Mouse (Mus musculus): ENCODE measurements around the gene Cntnap2. TPM values are rescaled to one million over a fixed set of nuclear protein-coding genes. Genes with fewer than 3 reads are reported as not detected.

Gene Cntnap2
- total and polyA plus RNA-seq, 3 experiments, result 0.30 to 0.79 (median 0.44) TPM

DNA sequence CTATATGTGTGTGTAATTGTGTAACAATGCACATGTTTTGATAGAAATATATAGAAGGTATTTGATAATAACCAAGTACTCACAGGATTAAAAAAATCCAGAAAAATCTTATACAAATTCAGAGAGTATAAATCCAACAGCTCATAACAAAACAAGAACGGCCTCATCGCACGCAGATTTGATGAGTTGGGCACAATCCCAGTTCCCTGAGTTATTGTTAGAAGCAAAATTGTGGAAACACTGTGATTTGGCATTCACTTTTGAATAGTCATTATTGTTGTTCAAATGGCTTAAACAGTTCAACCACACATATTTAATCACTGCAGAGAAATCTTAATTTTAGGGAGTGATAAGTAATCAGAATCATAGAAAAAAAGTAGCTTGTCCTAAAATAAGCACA lies 928.9 kb downstream of the Cntnap2 start:
- Histone ChIP-seq H3K36me3 (replicated peaks in 1 of 2; ENCODE audit: control insufficient read depth in 1 of 2, insufficient read depth in 1 of 2, low read length in 1 of 2) (no peaks in the 10 kb centered on the region), H3K27ac (ENCODE audit: insufficient read depth, low read depth) (no peak overlapping the region), H3K9me3 (replicated peaks; ENCODE audit: low read length) (peaks cover 21% of the 10 kb centered on the region), H3K27me3 (replicated peaks) (no peaks in the 10 kb centered on the region), H3K4me2 (ENCODE audit: insufficient read depth, low read depth, poor library complexity, severe bottlenecking) (no peak overlapping the region), H3K79me2 (replicated peaks; ENCODE audit: control insufficient read depth, extremely low read depth, insufficient read depth, poor library complexity, severe bottlenecking) (no peaks in the 10 kb centered on the region), H3K4me3 (replicated peaks in 1 of 3; ENCODE audit: low read depth in 2 of 3, low read length in 2 of 3, poor library complexity in 1 of 3) (no peak overlapping the region), H3K4me1 (ENCODE audit: control insufficient read depth in 1 of 2, insufficient read depth in 2 of 2) (no peaks in the 10 kb centered on the region), H3K9ac (ENCODE audit: insufficient read depth, low read depth) (no peak overlapping the region)
- in situ Hi-C loops (cut with MboI; ENCODE audit: low pct_ligation_motif_present, low pct_unique_long_range_greater_than_20kb, low sequenced_read_pairs) (no loop called here), dilution Hi-C loops (cut with MboI; ENCODE audit: extremely low pct_ligation_motif_present, extremely low pct_unique_long_range_greater_than_20kb, low sequenced_read_pairs) (no loop called here)
- TF ChIP-seq MAZ (IDR thresholded peaks at IDR 0.05; ENCODE audit: low read depth, low read length), result no peak
- TF ChIP-seq SMC3 (IDR thresholded peaks at IDR 0.05; ENCODE audit: low read depth, low read length), result no peak
- no peak for TF ChIP-seq BHLHE40 (IDR thresholded peaks at IDR 0.05; ENCODE audit: low read depth, low read length)
- TF ChIP-seq IRF4 (IDR thresholded peaks at IDR 0.05; ENCODE audit: low read depth, low read length), result no peak
- no peak for DNase-seq (ENCODE audit: extremely low read depth)

DNA sequence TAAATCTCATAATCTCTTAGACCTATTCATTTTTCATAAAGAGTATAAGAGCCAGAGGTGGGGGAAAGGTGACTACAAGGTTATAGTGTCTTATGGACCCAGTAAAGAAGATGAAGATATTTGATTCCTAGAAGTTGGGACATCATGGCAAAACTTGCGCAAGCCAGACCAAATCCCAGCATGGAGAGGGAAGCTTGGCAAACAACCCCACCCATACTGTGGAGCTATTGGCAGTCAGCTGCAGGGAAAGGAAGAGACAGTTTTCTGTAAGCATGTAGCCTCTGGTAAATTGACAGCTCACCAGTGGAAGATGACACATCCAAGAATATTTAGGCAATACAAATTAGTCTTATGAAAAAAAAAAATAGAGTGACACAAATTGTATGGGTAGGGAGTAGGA lies 931.9 kb downstream of the Cntnap2 start:
- no peak overlapping the region for H3K27ac ChIP-seq (ENCODE audit: insufficient read depth, low read depth)
- H3K79me2 ChIP-seq (replicated peaks; ENCODE audit: control insufficient read depth, extremely low read depth, insufficient read depth, poor library complexity, severe bottlenecking), result no peaks in the 10 kb centered on the region
- H3K27me3 ChIP-seq (replicated peaks), result no peaks in the 10 kb centered on the region
- no peaks in the 10 kb centered on the region for H3K4me1 ChIP-seq (ENCODE audit: control insufficient read depth in 1 of 2, insufficient read depth in 2 of 2)
- H3K36me3 ChIP-seq (replicated peaks in 1 of 2; ENCODE audit: control insufficient read depth in 1 of 2, insufficient read depth in 1 of 2, low read length in 1 of 2), result no peaks in the 10 kb centered on the region
- no peak overlapping the region for H3K4me3 ChIP-seq (replicated peaks in 1 of 3; ENCODE audit: low read depth in 2 of 3, low read length in 2 of 3, poor library complexity in 1 of 3)
- in situ Hi-C loops (cut with MboI; ENCODE audit: low pct_ligation_motif_present, low pct_unique_long_range_greater_than_20kb, low sequenced_read_pairs) (no loop called here), dilution Hi-C loops (cut with MboI; ENCODE audit: extremely low pct_ligation_motif_present, extremely low pct_unique_long_range_greater_than_20kb, low sequenced_read_pairs) (no loop called here)
- DNase-seq (ENCODE audit: extremely low read depth), result no peak
- no peak overlapping the region for H3K4me2 ChIP-seq (ENCODE audit: insufficient read depth, low read depth, poor library complexity, severe bottlenecking)
- TF ChIP-seq CTCF (conservative IDR thresholded peaks at IDR 0.05 in 1 of 2, IDR thresholded peaks at IDR 0.05 in 1 of 2; ENCODE audit: low read depth in 2 of 2, low read length in 2 of 2) (no peak), PAX5 (IDR thresholded peaks at IDR 0.05; ENCODE audit: low read length) (no peak), SIN3A (IDR thresholded peaks at IDR 0.05; ENCODE audit: low read length) (no peak), GABPA (IDR thresholded peaks at IDR 0.05; ENCODE audit: insufficient replicate concordance, low read depth, low read length) (no peak), RAD21 (IDR thresholded peaks at IDR 0.05; ENCODE audit: low read depth, low read length) (no peak), POLR2AphosphoS2 (IDR thresholded peaks at IDR 0.05; ENCODE audit: low read depth, low read length) (no peak), CHD2 (IDR thresholded peaks at IDR 0.05; ENCODE audit: low read length) (no peak), MYC (IDR thresholded peaks at IDR 0.05; ENCODE audit: low read depth, low read length) (no peak)
- H3K9me3 ChIP-seq (replicated peaks; ENCODE audit: low read length), result peaks cover 19% of the 10 kb centered on the region
- H3K9ac ChIP-seq (ENCODE audit: insufficient read depth, low read depth), result no peak overlapping the region

DNA sequence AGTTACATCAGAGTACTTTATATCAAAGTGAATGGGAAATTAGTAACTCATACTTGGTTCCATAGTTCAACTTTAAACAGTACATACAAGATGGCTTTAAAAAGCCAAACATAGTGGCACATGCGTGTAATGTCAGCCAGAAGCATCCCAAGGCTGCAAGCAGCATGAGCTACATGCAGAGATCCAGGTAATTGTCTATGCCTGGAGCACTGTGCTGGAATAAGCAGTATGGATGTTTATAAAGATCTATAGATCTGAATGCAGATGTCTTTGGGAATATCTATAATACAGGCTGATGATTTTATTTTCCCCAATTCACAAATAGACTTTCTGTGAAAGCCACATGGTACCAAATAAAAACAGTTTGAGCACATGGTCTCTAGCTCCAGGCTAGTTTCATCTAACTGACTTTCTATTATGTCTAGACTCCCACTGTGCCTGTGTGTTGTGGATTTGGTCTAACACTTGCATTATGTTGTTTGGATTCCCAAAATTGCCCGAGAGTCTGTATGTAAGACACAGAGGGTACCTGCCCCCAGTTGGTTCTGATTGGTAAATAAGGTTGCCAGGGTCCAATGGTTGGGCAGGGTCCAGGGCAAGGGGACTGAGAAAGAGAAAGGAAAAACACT lies 963.5 kb downstream of the Cntnap2 start:
- no peak overlapping the region for H3K4me3 ChIP-seq (replicated peaks in 1 of 3; ENCODE audit: low read depth in 2 of 3, low read length in 2 of 3, poor library complexity in 1 of 3)
- TF ChIP-seq SIN3A (IDR thresholded peaks at IDR 0.05; ENCODE audit: low read length) (no peak), NELFE (IDR thresholded peaks at IDR 0.05; ENCODE audit: low read depth, low read length) (no peak), SMC3 (IDR thresholded peaks at IDR 0.05; ENCODE audit: low read depth, low read length) (no peak), TBP (conservative IDR thresholded peaks at IDR 0.05; ENCODE audit: low read depth, low read length) (no peak), USF1 (IDR thresholded peaks at IDR 0.05; ENCODE audit: low read depth, low read length) (no peak), MAFK (IDR thresholded peaks at IDR 0.05; ENCODE audit: insufficient replicate concordance, low read length) (no peak), KAT2A (IDR thresholded peaks at IDR 0.05; ENCODE audit: insufficient replicate concordance, low read length) (no peak), BHLHE40 (IDR thresholded peaks at IDR 0.05; ENCODE audit: low read depth, low read length) (no peak), ELF1 (IDR thresholded peaks at IDR 0.05; ENCODE audit: low read depth, low read length) (no peak), MAX (IDR thresholded peaks at IDR 0.05; ENCODE audit: low read length) (no peak), ETS1 (conservative IDR thresholded peaks at IDR 0.05; ENCODE audit: low read depth, low read length) (no peak), IRF4 (IDR thresholded peaks at IDR 0.05; ENCODE audit: low read depth, low read length) (no peak), USF2 (conservative IDR thresholded peaks at IDR 0.05; ENCODE audit: low read depth, low read length) (no peak)
- dilution Hi-C loops (cut with MboI; ENCODE audit: extremely low pct_ligation_motif_present, extremely low pct_unique_long_range_greater_than_20kb, low sequenced_read_pairs), result no loop called here
- no peak overlapping the region for H3K4me2 ChIP-seq (ENCODE audit: insufficient read depth, low read depth, poor library complexity, severe bottlenecking)
- H3K36me3 ChIP-seq (replicated peaks in 1 of 2; ENCODE audit: control insufficient read depth in 1 of 2, insufficient read depth in 1 of 2, low read length in 1 of 2), result no peaks in the 10 kb centered on the region
- no peak for DNase-seq (ENCODE audit: extremely low read depth)
- H3K27ac ChIP-seq (ENCODE audit: insufficient read depth, low read depth), result no peak overlapping the region
- H3K4me1 ChIP-seq (ENCODE audit: control insufficient read depth in 1 of 2, insufficient read depth in 2 of 2), result no peaks in the 10 kb centered on the region
- no peaks in the 10 kb centered on the region for H3K79me2 ChIP-seq (replicated peaks; ENCODE audit: control insufficient read depth, extremely low read depth, insufficient read depth, poor library complexity, severe bottlenecking)
- peaks cover 14% of the 10 kb centered on the region for H3K9me3 ChIP-seq (replicated peaks; ENCODE audit: low read length)
- in situ Hi-C loops (cut with MboI; ENCODE audit: low pct_ligation_motif_present, low pct_unique_long_range_greater_than_20kb, low sequenced_read_pairs), result no loop called here
- no peak overlapping the region for H3K9ac ChIP-seq (ENCODE audit: insufficient read depth, low read depth)
- no peaks in the 10 kb centered on the region for H3K27me3 ChIP-seq (replicated peaks)
